Mouse (Mus musculus) cerebellum, postnatal 10 days (tissue): ENCODE data around the gene Olfr30.
A peak's percentile ranks its signal among the peaks of the same experiment; 100 is the strongest.
"Not testable (repeated sequence)": the region's sequence is repeated elsewhere in the genome, so short reads cannot be mapped to it uniquely, and the experiment has no call there.

Experiments
- DNase-seq, 2 experiments: peaks; one replicate each; pipeline ENCODE4 v3.0.0; 2021; ENCODE audit warnings: mixed read lengths in 2 of 2

Olfr30 gene

GRCm38 (mm10) chr11:58462170-58462569 lies at the start of gene Olfr30:
Olfr30 (minus strand) TSS chr11:58462270.
- DNase-seq = no peak

GRCm38 (mm10) chr11:58509058-58509457 lies 47.0 kb upstream of the Olfr30 start:
- DNase-seq = not testable (repeated sequence)

GRCm38 (mm10) chr11:58502472-58502871 lies 40.4 kb upstream of the Olfr30 start, which contains the start of gene Olfr331:
Olfr331 (minus strand) TSS chr11:58502572.
- not testable (repeated sequence) for DNase-seq

GRCm38 (mm10) chr11:58499290-58499689 lies 37.2 kb upstream of the Olfr30 start:
- peak; percentile 10 to 34 for DNase-seq

GRCm38 (mm10) chr11:58498761-58499160 lies 36.7 kb upstream of the Olfr30 start:
- peak; percentile 5 for DNase-seq

GRCm38 (mm10) chr11:58492455-58492854 lies 30.4 kb upstream of the Olfr30 start, which contains the start of gene Olfr332:
Olfr332 (minus strand) TSS chr11:58492555.
- DNase-seq = no peak

GRCm38 (mm10) chr11:58453592-58453991 lies 8.5 kb downstream of the Olfr30 start:
- no peak for DNase-seq

GRCm38 (mm10) chr11:58452759-58453158 lies 9.3 kb downstream of the Olfr30 start, which contains the start of gene Lypd9:
Lypd9 (minus strand) TSS chr11:58452923.
- DNase-seq = no peak

GRCm38 (mm10) chr11:58437866-58438265 lies 24.2 kb downstream of the Olfr30 start:
- DNase-seq = no peak

GRCm38 (mm10) chr11:58432259-58432658 lies 29.8 kb downstream of the Olfr30 start, which contains the start of gene Gm12253:
Gm12253 (plus strand) TSS chr11:58432559.
- no peak for DNase-seq

GRCm38 (mm10) chr11:58420815-58421214 lies 41.3 kb downstream of the Olfr30 start, which contains the start of gene 1810065E05Rik:
1810065E05Rik (plus strand) TSS chr11:58421111.
- no peak for DNase-seq

- no peak for DNase-seq
Observed at GRCm38 (mm10) chr11:58418336-58418735, 43.7 kb downstream of the Olfr30 start.

- peak; percentile 66 to 74 for DNase-seq
Observed at GRCm38 (mm10) chr11:58408066-58408465, 54.0 kb downstream of the Olfr30 start.
